Mouse (Mus musculus) MEL (cell line): Measurements from ENCODE around the gene Zfand3. TPM values are rescaled to one million over a fixed set of nuclear protein-coding genes. Genes with fewer than 3 reads are reported as not detected.

ENCODE experiments used
- DNase-seq: peaks from one replicate; pipeline ENCODE4 v3.0.0; 2011; ENCODE audit warnings: low read depth, low spot score
- H3K27ac ChIP-seq: 2 replicates; pipeline ENCODE4 v1.5.1; 2012; ENCODE audit warnings: low read depth, mild to moderate bottlenecking, control low read depth, low read length, moderate library complexity; ENCODE audit not compliant: control insufficient read depth
- H3K27me3 ChIP-seq, 2 experiments: fragments of 150-350 bp in 1 of 2; sonication (generic) in 1 of 2; 2 replicates each; pipeline ENCODE4 v1.6.1; 2012; ENCODE audit warnings: low read length in 2 of 2, mild to moderate bottlenecking in 2 of 2, improper control_type of control experiment in 1 of 2, moderate library complexity in 1 of 2; ENCODE audit not compliant: insufficient read depth in 2 of 2, control insufficient read depth in 1 of 2
- H3K36me3 ChIP-seq, 2 experiments: 2 replicates each; pipeline ENCODE4 v1.6.1; 2012 to 2014; ENCODE audit warnings: low read length in 2 of 2, improper control_type of control experiment in 1 of 2, inconsistent platforms in 1 of 2, mild to moderate bottlenecking in 1 of 2; ENCODE audit not compliant: insufficient read depth in 2 of 2, control insufficient read depth in 1 of 2
- H3K4me1 ChIP-seq, 2 experiments: fragments of 150-350 bp in 1 of 2; sonication (generic) in 1 of 2; 2 replicates each; pipeline ENCODE4 v1.6.1; 2012; ENCODE audit warnings: low read length in 2 of 2, improper control_type of control experiment in 1 of 2, mild to moderate bottlenecking in 1 of 2; ENCODE audit not compliant: insufficient read depth in 2 of 2, control insufficient read depth in 1 of 2
- H3K4me3 ChIP-seq, 2 experiments: fragments of 150-350 bp in 1 of 2; sonication (generic) in 1 of 2; 2 replicates each; pipeline ENCODE4 v1.5.1; 2012; ENCODE audit warnings: low read depth in 2 of 2, low read length in 2 of 2, mild to moderate bottlenecking in 2 of 2, moderate library complexity in 2 of 2, control low read depth in 1 of 2, improper control_type of control experiment in 1 of 2; ENCODE audit not compliant: control insufficient read depth in 1 of 2, insufficient read depth in 1 of 2
- H3K79me2 ChIP-seq: 2 replicates; pipeline ENCODE4 v1.6.1; 2012; ENCODE audit warnings: mild to moderate bottlenecking, low read length, moderate library complexity; ENCODE audit not compliant: control insufficient read depth, poor library complexity, insufficient read depth
- H3K9ac ChIP-seq: 2 replicates; pipeline ENCODE4 v1.6.1; 2012; ENCODE audit warnings: low read depth, mild to moderate bottlenecking, control low read depth, low read length, moderate library complexity; ENCODE audit not compliant: control insufficient read depth, poor library complexity, severe bottlenecking
- H3K9me3 ChIP-seq: fragments of 150-350 bp; sonication (generic); replicated peaks from 2 replicates; pipeline ENCODE4 v1.6.1; 2012; ENCODE audit warnings: mild to moderate bottlenecking, low read length, improper control_type of control experiment, moderate library complexity; ENCODE audit not compliant: insufficient read depth
- CHD1 ChIP-seq: IDR thresholded peaks from 2 replicates; pipeline ENCODE4 v1.6.1; 2012; ENCODE audit warnings: low read depth, mild to moderate bottlenecking, inconsistent platforms, low read length, improper control_type of control experiment
- CHD2 ChIP-seq: IDR thresholded peaks from 2 replicates; pipeline ENCODE4 v1.6.1; 2011; ENCODE audit warnings: low read length, improper control_type of control experiment
- ELF1 ChIP-seq: IDR thresholded peaks from 2 replicates; pipeline ENCODE4 v1.6.1; 2014; ENCODE audit warnings: low read depth, mild to moderate bottlenecking, inconsistent platforms, low read length, improper control_type of control experiment, moderate library complexity
- GABPA ChIP-seq: IDR thresholded peaks from 2 replicates; pipeline ENCODE4 v1.6.1; 2012; ENCODE audit warnings: low read depth, mild to moderate bottlenecking, inconsistent platforms, low read length, improper control_type of control experiment, moderate library complexity
- GATA1 ChIP-seq: IDR thresholded peaks from 2 replicates; pipeline ENCODE4 v1.6.1; 2011; ENCODE audit warnings: low read depth, low read length, improper control_type of control experiment
- KAT2A ChIP-seq: conservative IDR thresholded peaks from 2 replicates; pipeline ENCODE4 v1.6.1; 2012; ENCODE audit warnings: low read depth, low read length, improper control_type of control experiment, inconsistent platforms
- MAFK ChIP-seq: IDR thresholded peaks from 2 replicates; pipeline ENCODE4 v1.6.1; 2011; ENCODE audit warnings: low read depth, mild to moderate bottlenecking, low read length, improper control_type of control experiment, borderline replicate concordance
- MEF2A ChIP-seq: IDR thresholded peaks from 2 replicates; pipeline ENCODE4 v1.6.1; 2014; ENCODE audit warnings: low read depth, mild to moderate bottlenecking, inconsistent platforms, low read length, improper control_type of control experiment; ENCODE audit not compliant: poor library complexity, insufficient replicate concordance, severe bottlenecking; ENCODE audit errors: extremely low read depth
- MYC ChIP-seq: IDR thresholded peaks from 2 replicates; pipeline ENCODE4 v1.6.1; 2011; ENCODE audit warnings: low read depth, mild to moderate bottlenecking, low read length, improper control_type of control experiment, moderate library complexity
- NELFE ChIP-seq: IDR thresholded peaks from 2 replicates; pipeline ENCODE4 v1.6.1; 2011; ENCODE audit warnings: low read depth, low read length, improper control_type of control experiment
- NRF1 ChIP-seq: IDR thresholded peaks from 2 replicates; pipeline ENCODE4 v1.6.1; 2014; ENCODE audit warnings: low read depth, mild to moderate bottlenecking, inconsistent platforms, low read length, improper control_type of control experiment, moderate library complexity; ENCODE audit not compliant: poor library complexity, insufficient read depth, severe bottlenecking
- POLR2AphosphoS2 ChIP-seq: IDR thresholded peaks from 2 replicates; pipeline ENCODE4 v1.6.1; 2011; ENCODE audit warnings: low read length, improper control_type of control experiment
- POLR2AphosphoS5 ChIP-seq: IDR thresholded peaks from 2 replicates; pipeline ENCODE4 v1.6.1; 2012; ENCODE audit warnings: low read depth, borderline replicate concordance, mild to moderate bottlenecking, inconsistent platforms, low read length, moderate library complexity, mixed read lengths
- SIN3A ChIP-seq: IDR thresholded peaks from 2 replicates; pipeline ENCODE4 v1.6.1; 2012; ENCODE audit warnings: low read length, improper control_type of control experiment, inconsistent platforms
- TBP ChIP-seq: IDR thresholded peaks from 2 replicates; pipeline ENCODE4 v1.8.0; 2011; ENCODE audit warnings: low read depth, low read length, improper control_type of control experiment
- USF1 ChIP-seq: IDR thresholded peaks from 2 replicates; pipeline ENCODE4 v1.6.1; 2014; ENCODE audit warnings: low read depth, mild to moderate bottlenecking, inconsistent platforms, low read length, improper control_type of control experiment, moderate library complexity
- ZC3H11A ChIP-seq: IDR thresholded peaks from 2 replicates; pipeline ENCODE4 v1.6.1; 2012; ENCODE audit warnings: low read depth, mild to moderate bottlenecking, inconsistent platforms, low read length, improper control_type of control experiment
- ZKSCAN1 ChIP-seq: IDR thresholded peaks from 2 replicates; pipeline ENCODE4 v1.6.1; 2012; ENCODE audit warnings: low read depth, mild to moderate bottlenecking, inconsistent platforms, low read length, improper control_type of control experiment, moderate library complexity
- ZMIZ1 ChIP-seq: IDR thresholded peaks from 2 replicates; pipeline ENCODE4 v1.6.1; 2012; ENCODE audit warnings: low read depth, mild to moderate bottlenecking, inconsistent platforms, low read length, improper control_type of control experiment, moderate library complexity
- ZNF384 ChIP-seq: IDR thresholded peaks from 2 replicates; pipeline ENCODE4 v1.6.1; 2012; ENCODE audit warnings: low read depth, mild to moderate bottlenecking, inconsistent platforms, low read length, improper control_type of control experiment
- polyA plus RNA-seq, 2 experiments: library from polyadenylated mRNA; stranded (reverse) in 1 of 2; unstranded in 1 of 2; fragments of >175 nt in 1 of 2; fragments of >200 nt in 1 of 2; gene quantifications; 2 replicates each; pipeline versions ENCODE4 v1.2.1 to v1.2.4; 2012; ENCODE audit warnings: low replicate concordance in 2 of 2, low read depth in 1 of 2; ENCODE audit not compliant: insufficient read length in 2 of 2, insufficient read depth in 1 of 2, missing spikeins in 1 of 2
- total RNA-seq: library from RNA; depleted of rRNA; stranded (reverse); fragments of 300-350 nt; gene quantifications from 2 replicates; pipeline ENCODE4 v1.2.3, GENCODE M21; 2012

The Zfand3 gene
- total and polyA plus RNA-seq, 3 experiments: 28.3 to 48.8 TPM; not detected in 1

DNA sequence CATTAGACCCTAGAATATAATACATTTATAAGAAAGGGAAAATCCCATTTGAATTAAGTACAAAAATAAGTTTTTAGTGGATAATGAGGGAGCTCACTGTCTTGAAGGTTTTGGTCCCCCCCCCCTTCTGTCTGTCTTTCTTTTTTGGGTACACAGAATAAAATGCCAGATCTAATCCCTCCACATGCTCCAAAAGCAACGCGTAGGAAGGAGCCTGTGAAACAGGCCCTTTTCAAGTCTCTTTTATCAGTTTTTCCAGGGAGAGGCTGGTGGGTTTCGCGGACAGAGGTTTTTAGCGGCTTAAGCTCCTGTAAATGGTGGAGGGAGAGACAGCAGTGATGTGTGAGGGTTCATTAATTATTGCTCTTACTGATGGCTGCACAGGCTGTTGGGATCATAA lies 183.0 kb downstream of the Zfand3 start:
- Histone ChIP-seq H3K27me3 (no peaks in the 10 kb centered on the region), H3K27ac (no peak overlapping the region), H3K9me3 (no peaks in the 10 kb centered on the region), H3K36me3 (no peaks in the 10 kb centered on the region), H3K79me2 (no peaks in the 10 kb centered on the region), H3K4me1 (no peaks in the 10 kb centered on the region), H3K9ac (no peak overlapping the region), H3K4me3 (no peak overlapping the region)
- no peak for TF ChIP-seq MEF2A
- no peak for DNase-seq

DNA sequence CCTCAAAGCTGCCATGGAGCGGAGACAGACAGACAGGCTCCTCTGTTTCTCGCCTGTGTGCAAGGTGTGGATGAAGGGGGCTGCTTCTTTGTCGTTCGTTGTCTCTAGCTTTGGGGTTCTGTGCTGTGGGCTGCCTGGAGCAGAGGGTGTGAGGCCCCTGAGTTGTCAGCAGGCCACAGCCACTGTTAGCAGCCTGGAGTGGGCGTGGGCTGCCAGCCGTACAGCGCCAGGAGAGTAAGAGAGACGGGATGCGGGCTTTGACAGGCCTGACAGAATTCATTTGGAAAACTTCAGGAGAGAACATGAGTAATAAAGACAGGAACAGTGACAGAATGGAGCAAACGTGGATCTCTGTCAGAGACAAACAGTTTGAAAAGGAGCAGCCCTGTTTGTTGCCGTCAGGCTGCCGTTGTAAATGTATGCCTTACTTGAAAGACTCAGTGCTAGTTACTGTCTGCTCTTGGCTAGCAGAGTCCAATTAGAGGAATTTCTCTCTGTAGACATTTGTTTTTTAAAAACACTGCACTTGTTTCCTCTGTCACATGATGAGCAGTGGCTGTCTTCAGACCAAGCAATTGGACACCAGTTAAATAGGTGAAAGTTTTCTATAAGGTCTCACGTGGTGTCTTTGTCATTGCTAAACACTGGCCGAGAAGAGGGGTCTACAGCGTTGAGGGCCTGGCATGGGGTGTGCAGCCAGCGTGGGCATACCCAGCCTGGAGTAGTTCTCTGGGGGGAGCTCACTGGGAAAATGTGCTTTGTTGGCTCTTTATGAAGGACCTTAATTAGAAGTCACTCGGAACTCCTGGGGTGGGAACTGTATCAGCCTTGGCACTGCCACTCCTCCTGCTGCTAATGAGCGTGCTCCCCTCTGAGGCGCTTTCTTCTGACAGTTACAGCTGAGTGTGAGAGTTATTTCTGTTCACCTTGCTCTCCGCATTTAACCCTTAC lies 183.8 kb downstream of the Zfand3 start:
- no peaks in the 10 kb centered on the region for H3K27me3 ChIP-seq
- H3K4me1 ChIP-seq: no peaks in the 10 kb centered on the region
- H3K9me3 ChIP-seq: no peaks in the 10 kb centered on the region
- no peak for DNase-seq
- no peak for TF ChIP-seq NRF1
- TF ChIP-seq SIN3A: no peak
- no peak for TF ChIP-seq GATA1
- no peak for TF ChIP-seq GABPA
- TF ChIP-seq POLR2AphosphoS2: no peak
- TF ChIP-seq ZC3H11A: no peak
- no peak for TF ChIP-seq CHD1
- no peak for TF ChIP-seq MEF2A
- TF ChIP-seq CHD2: no peak
- no peak for TF ChIP-seq NELFE
- no peak for TF ChIP-seq ZKSCAN1
- no peak for TF ChIP-seq USF1
- no peak for TF ChIP-seq ZMIZ1
- no peak for TF ChIP-seq ELF1
- no peak for TF ChIP-seq MYC
- TF ChIP-seq ZNF384: no peak
- no peak for TF ChIP-seq MAFK
- TF ChIP-seq POLR2AphosphoS5: no peak
- no peak for TF ChIP-seq KAT2A
- no peak for TF ChIP-seq TBP
- H3K4me3 ChIP-seq: no peak overlapping the region
- H3K79me2 ChIP-seq: no peaks in the 10 kb centered on the region
- H3K36me3 ChIP-seq: no peaks in the 10 kb centered on the region
- H3K27ac ChIP-seq: no peak overlapping the region
- no peak overlapping the region for H3K9ac ChIP-seq
